Mouse (Mus musculus) CH12.LX (cell line): Measurements from ENCODE around the gene Tlr13. TPM values are rescaled to one million over a fixed set of nuclear protein-coding genes. Genes with fewer than 3 reads are reported as not detected.
A peak's percentile ranks its signal among the peaks of the same experiment; 100 is the strongest.

Experiments used
- DNase-seq: peaks from one replicate; pipeline ENCODE4 v3.0.0-alpha.2; 2013; ENCODE audit errors: extremely low read depth
- H3K27ac ChIP-seq: 2 replicates; pipeline ENCODE4 v1.5.1; 2012; ENCODE audit warnings: low read depth, mild to moderate bottlenecking, control low read depth, moderate library complexity; ENCODE audit not compliant: insufficient read depth
- H3K27me3 ChIP-seq: replicated peaks from 2 replicates; pipeline ENCODE3; 2012; ENCODE audit warnings: inconsistent platforms
- H3K36me3 ChIP-seq, 2 experiments: replicated peaks in 1 of 2; 2 replicates each; pipeline versions ENCODE3 to v1.6.1; 2012; ENCODE audit warnings: inconsistent platforms in 1 of 2, low read length in 1 of 2, mild to moderate bottlenecking in 1 of 2, mixed read lengths in 1 of 2, moderate library complexity in 1 of 2; ENCODE audit not compliant: control insufficient read depth in 1 of 2, insufficient read depth in 1 of 2
- H3K4me1 ChIP-seq, 2 experiments: 2 replicates each; pipeline ENCODE4 v1.6.1; 2012; ENCODE audit warnings: inconsistent platforms in 1 of 2, moderate library complexity in 1 of 2; ENCODE audit not compliant: insufficient read depth in 2 of 2, control insufficient read depth in 1 of 2
- H3K4me2 ChIP-seq: 2 replicates; pipeline ENCODE4 v1.6.1; 2012; ENCODE audit warnings: low read depth, mild to moderate bottlenecking, control low read depth; ENCODE audit not compliant: poor library complexity, insufficient read depth, severe bottlenecking
- H3K4me3 ChIP-seq, 3 experiments: fragments of 150-350 bp in 1 of 3; sonication (generic) in 1 of 3; replicated peaks in 1 of 3; 2 replicates each; pipeline versions ENCODE3 to v1.5.1; 2011 to 2012; ENCODE audit warnings: low read depth in 2 of 3, low read length in 2 of 3, mild to moderate bottlenecking in 2 of 3, moderate library complexity in 2 of 3, control low read depth in 1 of 3, improper control_type of control experiment in 1 of 3, inconsistent platforms in 1 of 3, mixed read lengths in 1 of 3; ENCODE audit not compliant: poor library complexity in 1 of 3
- H3K79me2 ChIP-seq: replicated peaks from 2 replicates; pipeline ENCODE4 v1.6.1; 2012; ENCODE audit warnings: mild to moderate bottlenecking, moderate library complexity; ENCODE audit not compliant: control insufficient read depth, poor library complexity, insufficient read depth, severe bottlenecking; ENCODE audit errors: extremely low read depth
- H3K9ac ChIP-seq: 2 replicates; pipeline ENCODE4 v1.6.1; 2012; ENCODE audit warnings: low read depth, mild to moderate bottlenecking, control low read depth, moderate library complexity; ENCODE audit not compliant: insufficient read depth
- H3K9me3 ChIP-seq: replicated peaks from 2 replicates; pipeline ENCODE3; 2012; ENCODE audit warnings: low read length, inconsistent platforms, mixed read lengths
- BHLHE40 ChIP-seq: IDR thresholded peaks from 2 replicates; pipeline ENCODE4 v1.6.1; 2011; ENCODE audit warnings: mild to moderate bottlenecking, low read depth, low read length, improper control_type of control experiment
- CHD2 ChIP-seq: IDR thresholded peaks from 2 replicates; pipeline ENCODE4 v1.6.1; 2011; ENCODE audit warnings: low read length, improper control_type of control experiment
- CTCF ChIP-seq, 2 experiments: IDR thresholded peaks in 1 of 2; conservative IDR thresholded peaks in 1 of 2; 2 replicates each; pipeline ENCODE4 v1.5.1; 2011 to 2012; ENCODE audit warnings: low read depth in 2 of 2, low read length in 2 of 2, improper control_type of control experiment in 1 of 2, inconsistent platforms in 1 of 2, mild to moderate bottlenecking in 1 of 2, moderate library complexity in 1 of 2
- E2F4 ChIP-seq: IDR thresholded peaks from 2 replicates; pipeline ENCODE4 v1.6.1; 2011; ENCODE audit warnings: low read depth, low read length, improper control_type of control experiment; ENCODE audit not compliant: insufficient replicate concordance
- ETS1 ChIP-seq: conservative IDR thresholded peaks from 2 replicates; pipeline ENCODE4 v1.6.1; 2012; ENCODE audit warnings: low read depth, mild to moderate bottlenecking, inconsistent platforms, low read length, improper control_type of control experiment, moderate library complexity
- JUND ChIP-seq: conservative IDR thresholded peaks from 2 replicates; pipeline ENCODE4 v1.6.1; 2011; ENCODE audit warnings: low read depth, low read length, improper control_type of control experiment
- MAFK ChIP-seq: IDR thresholded peaks from 2 replicates; pipeline ENCODE4 v1.6.1; 2011; ENCODE audit warnings: low read length, improper control_type of control experiment; ENCODE audit not compliant: insufficient replicate concordance
- MAX ChIP-seq: IDR thresholded peaks from 2 replicates; pipeline ENCODE4 v1.6.1; 2011; ENCODE audit warnings: low read length, improper control_type of control experiment
- MYC ChIP-seq: IDR thresholded peaks from 2 replicates; pipeline ENCODE4 v1.6.1; 2011; ENCODE audit warnings: low read depth, mild to moderate bottlenecking, improper control_type of control experiment, low read length
- POLR2AphosphoS2 ChIP-seq: IDR thresholded peaks from 2 replicates; pipeline ENCODE4 v1.6.1; 2011; ENCODE audit warnings: low read depth, low read length, improper control_type of control experiment
- RAD21 ChIP-seq: IDR thresholded peaks from 2 replicates; pipeline ENCODE4 v1.6.1; 2011; ENCODE audit warnings: low read depth, mild to moderate bottlenecking, low read length, improper control_type of control experiment, moderate library complexity
- RCOR1 ChIP-seq: conservative IDR thresholded peaks from 2 replicates; pipeline ENCODE4 v1.6.1; 2012; ENCODE audit warnings: low read depth, mild to moderate bottlenecking, inconsistent platforms, low read length, improper control_type of control experiment
- SIN3A ChIP-seq: IDR thresholded peaks from 2 replicates; pipeline ENCODE4 v1.6.1; 2012; ENCODE audit warnings: low read length, improper control_type of control experiment, inconsistent platforms
- SMC3 ChIP-seq: IDR thresholded peaks from 2 replicates; pipeline ENCODE4 v1.6.1; 2011; ENCODE audit warnings: low read depth, low read length, improper control_type of control experiment
- TBP ChIP-seq: conservative IDR thresholded peaks from 2 replicates; pipeline ENCODE4 v1.6.1; 2011; ENCODE audit warnings: low read depth, low read length, improper control_type of control experiment
- TCF12 ChIP-seq: IDR thresholded peaks from 2 replicates; pipeline ENCODE4 v1.6.1; 2014; ENCODE audit warnings: low read depth, mild to moderate bottlenecking, inconsistent platforms, low read length, improper control_type of control experiment
- USF2 ChIP-seq: conservative IDR thresholded peaks from 2 replicates; pipeline ENCODE4 v1.6.1; 2011; ENCODE audit warnings: low read depth, low read length, improper control_type of control experiment
- ZC3H11A ChIP-seq: IDR thresholded peaks from 2 replicates; pipeline ENCODE4 v1.6.1; 2012; ENCODE audit warnings: low read depth, mild to moderate bottlenecking, inconsistent platforms, low read length, improper control_type of control experiment
- ZKSCAN1 ChIP-seq: IDR thresholded peaks from 2 replicates; pipeline ENCODE4 v1.6.1; 2012; ENCODE audit warnings: low read depth, inconsistent platforms, low read length, improper control_type of control experiment, borderline replicate concordance
- dilution Hi-C: fragments of 300-500 bp; cut with MboI; formaldehyde crosslinking; loops from 2 replicates; pipeline ENCODE4 v1.14.3; 2020; ENCODE audit warnings: low sequenced_read_pairs; ENCODE audit not compliant: extremely low pct_unique_long_range_greater_than_20kb, extremely low pct_ligation_motif_present
- in situ Hi-C: fragments of 300-500 bp; cut with MboI; formaldehyde crosslinking; loops from 3 replicates; pipeline ENCODE4 v1.14.3; 2019; ENCODE audit warnings: low sequenced_read_pairs, low pct_ligation_motif_present, low pct_unique_long_range_greater_than_20kb, mixed read lengths
- polyA plus RNA-seq: library from polyadenylated mRNA; unstranded; fragments of >175 nt; gene quantifications from 2 replicates; pipeline ENCODE4 v1.2.1, GENCODE M21; 2012; ENCODE audit warnings: low read depth; ENCODE audit not compliant: insufficient read length
- total RNA-seq, 2 experiments: library from RNA; depleted of rRNA; stranded (reverse); fragments of 300-350 nt in 1 of 2; fragments of >200 nt in 1 of 2; gene quantifications; 2 replicates each; pipeline ENCODE4 v1.2.3; 2012 to 2014

Tlr13 gene
- not detected in 2 replicates for total RNA-seq (2012; rRNA removed)
- not detected in 2 replicates for total RNA-seq (2014; rRNA removed)
- 0.08 TPM in 1 of 2 replicates, not detected in the other for polyA plus RNA-seq

GRCm38 (mm10) chrX:106142936-106143335 is at the start of gene Tlr13:
Gene Tlr13, plus strand, starts transcription at chrX:106143204.
- peaks cover 3 to 16% of the 10 kb centered on the region in 2 experiments; a peak in 2 of 4 replicates for H3K4me1 ChIP-seq
- H3K9ac ChIP-seq, result no peak within 1 kb of the TSS
- no peak within 1 kb of the TSS for H3K27ac ChIP-seq
- no peak for DNase-seq
- H3K9me3 ChIP-seq, result no peaks in the 10 kb centered on the region
- H3K4me2 ChIP-seq, result no peak within 1 kb of the TSS
- no peaks in the 10 kb centered on the region for H3K27me3 ChIP-seq
- H3K4me3 ChIP-seq, result no peak within 1 kb of the TSS
- dilution Hi-C loops (no loop called here), in situ Hi-C loops (no loop called here)
- no peaks in the 10 kb centered on the region for H3K36me3 ChIP-seq
- H3K79me2 ChIP-seq, result no peaks in the 10 kb centered on the region
- TF ChIP-seq ETS1 (no peak), ZKSCAN1 (no peak)
- TF ChIP-seq, all 38 proteins: peak for 0

- no peak for DNase-seq
- dilution Hi-C loops (no loop called here), in situ Hi-C loops (no loop called here)
- no peak overlapping the region for H3K9ac ChIP-seq
- no peaks in the 10 kb centered on the region for H3K9me3 ChIP-seq
- no peak overlapping the region for H3K27ac ChIP-seq
- no peaks in the 10 kb centered on the region for H3K27me3 ChIP-seq
- no peaks in the 10 kb centered on the region for H3K4me1 ChIP-seq
- no peak overlapping the region for H3K4me3 ChIP-seq
- H3K36me3 ChIP-seq, result peaks cover 13 to 30% of the 10 kb centered on the region in 2 experiments
- peak in 1 of 2 experiments; percentile 52; a peak in 2 of 4 replicates for TF ChIP-seq CTCF (conservative IDR thresholded peaks at IDR 0.05 in 1 of 2, IDR thresholded peaks at IDR 0.05 in 1 of 2; ENCODE audit: low read depth in 2 of 2, low read length in 2 of 2)
- TF ChIP-seq RAD21, result peak; percentile 48
- no peak for TF ChIP-seq TCF12
- no peak for TF ChIP-seq RCOR1
- no peak for TF ChIP-seq POLR2AphosphoS2
- TF ChIP-seq BHLHE40, result no peak
- peak; percentile 31 for TF ChIP-seq SMC3
- TF ChIP-seq ZC3H11A, result no peak
- H3K79me2 ChIP-seq, result no peaks in the 10 kb centered on the region
- no peak overlapping the region for H3K4me2 ChIP-seq
Measured at GRCm38 (mm10) chrX:106105464-106105863, 37.5 kb upstream of the Tlr13 start.

GRCm38 (mm10) chrX:106113881-106114280 is 29.1 kb upstream of the Tlr13 start:
- DNase-seq, result no peak
- dilution Hi-C loops (no loop called here), in situ Hi-C loops (no loop called here)
- H3K4me2 ChIP-seq, result no peak overlapping the region
- no peaks in the 10 kb centered on the region for H3K4me1 ChIP-seq
- H3K79me2 ChIP-seq, result no peaks in the 10 kb centered on the region
- no peaks in the 10 kb centered on the region for H3K27me3 ChIP-seq
- no peak overlapping the region for H3K4me3 ChIP-seq
- TF ChIP-seq RAD21 (no peak), BHLHE40 (no peak), MAX (no peak), CHD2 (no peak), SIN3A (no peak), MYC (no peak), USF2 (no peak), JUND (no peak), MAFK (no peak), E2F4 (no peak), TBP (no peak), POLR2AphosphoS2 (no peak)
- H3K9me3 ChIP-seq, result no peaks in the 10 kb centered on the region
- H3K36me3 ChIP-seq, result peaks cover 6 to 16% of the 10 kb centered on the region in 2 experiments
- H3K27ac ChIP-seq, result no peak overlapping the region
- no peak overlapping the region for H3K9ac ChIP-seq
